Mouse (Mus musculus) kidney, postnatal 0 days (tissue): ENCODE results near the gene Serac1. TPM values are rescaled to one million over a fixed set of nuclear protein-coding genes. Genes with fewer than 3 reads are reported as not detected.
A peak's percentile ranks its signal among the peaks of the same experiment; 100 is the strongest.

Experiments
- ATAC-seq: fragments of 200-750 bp; cut with Nextera tagmentation; replicated peaks from 2 replicates; pipeline ENCODE4 v1.8.0; 2017; ENCODE audit warnings: low read depth, moderate number of reproducible peaks, moderate TSS enrichment, moderate library complexity; ENCODE audit not compliant: low FRiP score
- DNase-seq: peaks from one replicate; pipeline ENCODE4 v3.0.0-alpha.2; 2016; ENCODE audit warnings: low spot score
- H3K27ac ChIP-seq: fragments of 300-500 bp; sonication (generic); 2 replicates; pipeline ENCODE4 v1.5.1; 2014; ENCODE audit warnings: mild to moderate bottlenecking
- H3K27me3 ChIP-seq: fragments of 300-500 bp; sonication (generic); 2 replicates; pipeline ENCODE4 v1.6.1; 2014; ENCODE audit warnings: low read length, mixed read lengths; ENCODE audit not compliant: insufficient read depth
- H3K36me3 ChIP-seq: fragments of 300-500 bp; sonication (generic); 2 replicates; pipeline ENCODE4 v1.6.1; 2014; ENCODE audit warnings: low read length, mixed read lengths; ENCODE audit not compliant: insufficient read depth
- H3K4me1 ChIP-seq: fragments of 300-500 bp; sonication (generic); replicated peaks from 2 replicates; pipeline ENCODE4 v1.6.1; 2014; ENCODE audit warnings: antibody characterized with exemption, low read length, mixed read lengths; ENCODE audit not compliant: insufficient read depth
- H3K4me2 ChIP-seq: fragments of 300-500 bp; sonication (generic); 2 replicates; pipeline ENCODE4 v1.6.1; 2014; ENCODE audit warnings: mild to moderate bottlenecking, low read length, moderate library complexity, mixed read lengths
- H3K4me3 ChIP-seq: fragments of 300-500 bp; sonication (generic); replicated peaks from 2 replicates; pipeline ENCODE4 v1.5.1; 2014; ENCODE audit warnings: low read depth, low read length
- H3K9ac ChIP-seq: fragments of 300-500 bp; sonication (generic); 2 replicates; pipeline ENCODE4 v1.6.1; 2014; ENCODE audit warnings: low read depth, low read length
- H3K9me3 ChIP-seq: fragments of 300-500 bp; sonication (generic); replicated peaks from 2 replicates; pipeline ENCODE4 v1.6.1; 2016; ENCODE audit warnings: low read length, inconsistent platforms, mixed read lengths
- CTCF ChIP-seq: IDR thresholded peaks from 2 replicates; pipeline ENCODE4 v1.5.1; 2016; ENCODE audit warnings: antibody characterized with exemption, low read depth, mild to moderate bottlenecking, moderate library complexity
- whole genome bisulfite sequencing: fragments of 180-500 bp; shearing (Covaris S2); extraction: QIAGEN DNeasy Blood & Tissue Kit; methylation state at CpG from one replicate; pipeline ENCODE4 v1.1.7; 2014; 5-methylcytosine and 5-hydroxymethylcytosine counted together
- polyA plus RNA-seq: library from polyadenylated mRNA; unstranded; fragments of >200 nt; fragmentation: Nextera tagmentation; extraction: Ambion mirVana; gene quantifications from 2 replicates; pipeline ENCODE4 v1.2.1, GENCODE M21; 2015

The Serac1 gene
- polyA plus RNA-seq, 1 experiment from 2014 or later, result 2.2 TPM

- H3K36me3 ChIP-seq, result no peaks in the 10 kb centered on the region
- peak within 1 kb of the TSS; percentile 87 for H3K4me2 ChIP-seq
- peak within 1 kb of the TSS; percentile 88 for H3K9ac ChIP-seq
- DNase-seq, result peak; percentile 91
- H3K4me1 ChIP-seq, result 0 out of 2 replicates have a peak, but pooled peaks cover 7% of the 10 kb centered on the region
- peak; percentile 94 for ATAC-seq
- peak within 1 kb of the TSS; percentile 86 for H3K27ac ChIP-seq
- WGBS, result under 1% methylated on average over 32 of the region's 76 CpGs
- no peaks in the 10 kb centered on the region for H3K27me3 ChIP-seq
- H3K4me3 ChIP-seq, result peak within 1 kb of the TSS; percentile 62
- no peak for TF ChIP-seq CTCF
- no peaks in the 10 kb centered on the region for H3K9me3 ChIP-seq
Measured at GRCm38 (mm10) chr17:6106361-6107014, 26.9 kb upstream of the Serac1 start, which contains the start of gene Tulp4. Gene Tulp4, plus strand, starts transcription at chr17:6106437.

- H3K4me2 ChIP-seq, result no peak overlapping the region
- no peak overlapping the region for H3K4me3 ChIP-seq
- H3K9me3 ChIP-seq, result no peaks in the 10 kb centered on the region
- no peaks in the 10 kb centered on the region for H3K36me3 ChIP-seq
- TF ChIP-seq CTCF, result no peak
- no peaks in the 10 kb centered on the region for H3K27me3 ChIP-seq
- no peak for DNase-seq
- no peak for ATAC-seq
- 86% methylated on average over 6 of the region's 6 CpGs for whole genome bisulfite sequencing
- no peak overlapping the region for H3K9ac ChIP-seq
- H3K4me1 ChIP-seq, result 0 out of 2 replicates have a peak, but pooled peaks cover 4% of the 10 kb centered on the region
- no peak overlapping the region for H3K27ac ChIP-seq
Measured at GRCm38 (mm10) chr17:6103566-6103965, 24.0 kb upstream of the Serac1 start.

GRCm38 (mm10) chr17:6102287-6102686 lies 22.7 kb upstream of the Serac1 start:
- WGBS, result 92% methylated on average over 3 of the region's 3 CpGs
- DNase-seq (no peak), ATAC-seq (no peak)
- no peak overlapping the region for H3K4me2 ChIP-seq
- no peak overlapping the region for H3K9ac ChIP-seq
- H3K27ac ChIP-seq, result no peak overlapping the region
- no peak overlapping the region for H3K4me3 ChIP-seq
- H3K27me3 ChIP-seq, result no peaks in the 10 kb centered on the region
- no peaks in the 10 kb centered on the region for H3K36me3 ChIP-seq
- H3K9me3 ChIP-seq, result no peaks in the 10 kb centered on the region
- no peaks in the 10 kb centered on the region for H3K4me1 ChIP-seq
- no peak for TF ChIP-seq CTCF

- no peaks in the 10 kb centered on the region for H3K9me3 ChIP-seq
- WGBS, result 28% methylated on average over 4 of the region's 4 CpGs
- H3K9ac ChIP-seq, result no peak overlapping the region
- ATAC-seq (0 out of 2 replicates have a peak, but pooled peaks have one; percentile 49), DNase-seq (peak; percentile 78)
- no peaks in the 10 kb centered on the region for H3K27me3 ChIP-seq
- H3K4me3 ChIP-seq, result no peak overlapping the region
- no peaks in the 10 kb centered on the region for H3K4me1 ChIP-seq
- peak; percentile 90 for TF ChIP-seq CTCF
- H3K27ac ChIP-seq, result no peak overlapping the region
- no peaks in the 10 kb centered on the region for H3K36me3 ChIP-seq
- no peak overlapping the region for H3K4me2 ChIP-seq
Measured at GRCm38 (mm10) chr17:6097884-6098283, 18.3 kb upstream of the Serac1 start.

- Histone ChIP-seq H3K27me3 (no peaks in the 10 kb centered on the region), H3K27ac (no peak overlapping the region), H3K4me2 (no peak overlapping the region), H3K36me3 (no peaks in the 10 kb centered on the region), H3K9me3 (no peaks in the 10 kb centered on the region), H3K4me3 (no peak overlapping the region), H3K4me1 (no peaks in the 10 kb centered on the region), H3K9ac (no peak overlapping the region)
- no peak for ATAC-seq
- peak; percentile 27; the same call in 1 of the 2 replicates for TF ChIP-seq CTCF
- DNase-seq, result peak; percentile 34
Measured at GRCm38 (mm10) chr17:6095579-6095978, 16.0 kb upstream of the Serac1 start.

- H3K4me1 ChIP-seq, result no peaks in the 10 kb centered on the region
- H3K9me3 ChIP-seq, result no peaks in the 10 kb centered on the region
- no peak overlapping the region for H3K27ac ChIP-seq
- H3K27me3 ChIP-seq, result no peaks in the 10 kb centered on the region
- no peak overlapping the region for H3K4me3 ChIP-seq
- no peak overlapping the region for H3K9ac ChIP-seq
- DNase-seq (no peak), ATAC-seq (no peak)
- no peak overlapping the region for H3K4me2 ChIP-seq
- 0 out of 2 replicates have a peak, but pooled peaks cover under 1% of the 10 kb centered on the region for H3K36me3 ChIP-seq
- WGBS, result 92% methylated on average over 6 of the region's 6 CpGs
- TF ChIP-seq CTCF, result no peak
Measured at GRCm38 (mm10) chr17:6091604-6092003, 12.1 kb upstream of the Serac1 start.
